In the genomic region with DNA sequence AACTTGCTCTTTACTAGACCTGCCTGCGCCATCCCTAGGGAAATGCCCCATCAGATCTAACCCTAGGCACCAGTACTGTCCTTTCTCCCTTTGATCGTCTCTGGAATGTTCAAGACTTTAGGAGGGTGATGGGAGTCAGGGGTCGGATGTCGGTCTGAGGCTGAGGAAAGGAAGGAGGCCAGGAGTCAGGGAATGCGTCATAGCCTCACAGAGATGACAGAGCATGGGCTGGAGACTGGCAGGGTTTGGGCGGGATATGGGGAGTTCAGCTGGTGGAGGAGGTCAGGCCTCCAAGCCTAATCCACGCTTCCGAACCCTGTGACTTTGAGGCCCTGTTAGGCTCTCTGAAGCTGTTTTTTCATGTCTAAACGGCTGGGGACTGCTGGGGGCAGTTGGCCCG, we compare ENCODE assay signal across 9 mouse cellular contexts. TPM values are rescaled to one million over a fixed set of nuclear protein-coding genes. Genes with fewer than 3 reads are reported as not detected.
DNase-seq lines count a peak whose midpoint lies in the region; ATAC-seq lines count a peak whose summit lies in the region.
"Had no signal": no experiment of that assay in that cellular context is flagged by ENCODE, and none has a peak within 500 bp of the region (broad histone marks: within the 10 kb centered on the region; RNA-seq: fewer than 3 reads in every experiment).

No protein-coding gene starts in this region.

- 7% methylated on average over 10 of the region's 10 CpGs for WGBS in midbrain, embryonic 10.5 days
- WGBS in midbrain, embryonic 11.5 days = 6% methylated on average over 10 of the region's 10 CpGs
- WGBS in limb, embryonic 10.5 days = 5% methylated on average over 10 of the region's 10 CpGs
- WGBS in stomach, embryonic 16.5 days = 13% methylated on average over 10 of the region's 10 CpGs

- H3K9me3 ChIP-seq in midbrain, embryonic 10.5 days (replicated peaks) = no peaks in the 10 kb centered on the region
- H3K9me3 ChIP-seq in midbrain, embryonic 11.5 days (ENCODE audit: control insufficient read depth, low read length) = no peaks in the 10 kb centered on the region
- H3K9me3 ChIP-seq in limb, embryonic 10.5 days (replicated peaks) = no peaks in the 10 kb centered on the region
- no peaks in the 10 kb centered on the region for H3K9me3 ChIP-seq in stomach, embryonic 16.5 days (replicated peaks; ENCODE audit: control insufficient read depth, low read length)

- ATAC-seq in cerebellum, adult (ENCODE audit: insufficient number of reproducible peaks, low FRiP score, low TSS enrichment) = no peak
- no peak for ATAC-seq in midbrain, embryonic 11.5 days (ENCODE audit: low FRiP score)
- ATAC-seq in stomach, embryonic 16.5 days (ENCODE audit: insufficient read depth, low FRiP score) = no peak

- H3K27me3 ChIP-seq in midbrain, embryonic 10.5 days (ENCODE audit: low read depth, poor library complexity, severe bottlenecking) = peaks cover 80% of the 10 kb centered on the region
- H3K27me3 ChIP-seq in midbrain, embryonic 11.5 days (ENCODE audit: control insufficient read depth, insufficient read depth, low read length) = peaks cover 38% of the 10 kb centered on the region
- peaks cover 62% of the 10 kb centered on the region for H3K27me3 ChIP-seq in limb, embryonic 10.5 days (ENCODE audit: low read depth, poor library complexity, severe bottlenecking)
- peaks cover 10% of the 10 kb centered on the region for H3K27me3 ChIP-seq in stomach, embryonic 16.5 days (ENCODE audit: control insufficient read depth, insufficient read depth, low read length)

- peak; percentile 41 for DNase-seq in cerebellum, adult 11-12 months
- no peak for DNase-seq in midbrain, embryonic 10.5 days (ENCODE audit: low spot score)
- no peak for DNase-seq in midbrain, embryonic 11.5 days (ENCODE audit: low spot score, missing footprints)
- DNase-seq in limb, embryonic 10.5 days (ENCODE audit: low spot score) = no peak
- no peak for DNase-seq in adrenal gland, postnatal 4 days (ENCODE audit: low spot score in 2 of 2)
- DNase-seq in urinary bladder, postnatal 4 days (ENCODE audit: low spot score in 2 of 2) = no peak

- H3K27ac ChIP-seq in midbrain, embryonic 10.5 days (replicated peaks) = no peak overlapping the region
- H3K27ac ChIP-seq in midbrain, embryonic 11.5 days (ENCODE audit: low read depth, low read length) = no peak overlapping the region
- H3K27ac ChIP-seq in limb, embryonic 10.5 days = no peak overlapping the region
- no peak overlapping the region for H3K27ac ChIP-seq in stomach, embryonic 16.5 days (ENCODE audit: low read length)

- H3K4me1 ChIP-seq in midbrain, embryonic 10.5 days = peaks cover 39% of the 10 kb centered on the region
- peaks cover 12% of the 10 kb centered on the region for H3K4me1 ChIP-seq in midbrain, embryonic 11.5 days (ENCODE audit: control insufficient read depth, insufficient read depth, low read length)
- H3K4me1 ChIP-seq in limb, embryonic 10.5 days = peaks cover 40% of the 10 kb centered on the region
- H3K4me1 ChIP-seq in stomach, embryonic 16.5 days (ENCODE audit: control insufficient read depth, insufficient read depth, low read length) = peaks cover 18% of the 10 kb centered on the region

- no peak overlapping the region for H3K9ac ChIP-seq in midbrain, embryonic 11.5 days (ENCODE audit: low read length)
- no peak overlapping the region for H3K9ac ChIP-seq in stomach, embryonic 16.5 days (ENCODE audit: low read length)

- no peaks in the 10 kb centered on the region for H3K36me3 ChIP-seq in midbrain, embryonic 10.5 days
- H3K36me3 ChIP-seq in midbrain, embryonic 11.5 days (ENCODE audit: control insufficient read depth, insufficient read depth, low read length) = no peaks in the 10 kb centered on the region
- H3K36me3 ChIP-seq in limb, embryonic 10.5 days = no peaks in the 10 kb centered on the region
- no peaks in the 10 kb centered on the region for H3K36me3 ChIP-seq in stomach, embryonic 16.5 days (ENCODE audit: control insufficient read depth, insufficient read depth, low read length)

- H3K4me3 ChIP-seq in midbrain, embryonic 10.5 days = peak overlapping the region; percentile 75
- no peak overlapping the region for H3K4me3 ChIP-seq in midbrain, embryonic 11.5 days (ENCODE audit: low read depth, low read length)
- H3K4me3 ChIP-seq in limb, embryonic 10.5 days = peak overlapping the region; percentile 81
- peak overlapping the region; percentile 64; the same call in 1 of the 2 replicates for H3K4me3 ChIP-seq in stomach, embryonic 16.5 days (replicated peaks; ENCODE audit: low read length)

- no peak overlapping the region for H3K4me2 ChIP-seq in midbrain, embryonic 11.5 days
- H3K4me2 ChIP-seq in stomach, embryonic 16.5 days (ENCODE audit: low read depth, low read length) = peak overlapping the region; percentile 88; the same call in 1 of the 2 replicates

RNA-seq across cellular contexts. Expression of a gene that starts 1.3 kb away (rescaled TPM):
- 0.17 and 0.35 TPM in 2 replicates for polyA plus RNA-seq in midbrain, embryonic 10.5 days (2016; fragmentation: Nextera tagmentation; extraction: Ambion mirVana)
- 0.10 and 0.55 TPM in 2 replicates for polyA plus RNA-seq in midbrain, embryonic 11.5 days (2014; fragmentation: Nextera tagmentation; extraction: Ambion mirVana)
- 0.51 and 0.72 TPM in 2 replicates for polyA plus RNA-seq in limb, embryonic 10.5 days (2016; fragmentation: Nextera tagmentation; extraction: Ambion mirVana)
- 0.12 TPM in 1 of 2 replicates, not detected in the other for polyA plus RNA-seq in stomach, embryonic 16.5 days (2015; fragmentation: Nextera tagmentation; extraction: Ambion mirVana)
- total RNA-seq in adrenal gland, postnatal 4 days (2021) = under 1 TPM in 1 of 2 experiments, not detected in 1; 0.31 TPM
- total RNA-seq: liver, adult 2 months had no signal
- polyA plus RNA-seq: liver, adult 2 months had no signal

RNA-seq across cellular contexts. Expression of a gene that starts 1.7 kb away (rescaled TPM):
- polyA plus RNA-seq in midbrain, embryonic 10.5 days (2016; fragmentation: Nextera tagmentation; extraction: Ambion mirVana) = 0.99 and 1.7 TPM in 2 replicates
- polyA plus RNA-seq in midbrain, embryonic 11.5 days (2014; fragmentation: Nextera tagmentation; extraction: Ambion mirVana) = 0.23 and 0.47 TPM in 2 replicates
- polyA plus RNA-seq in limb, embryonic 10.5 days (2016; fragmentation: Nextera tagmentation; extraction: Ambion mirVana) = 3.1 and 4.1 TPM in 2 replicates
- polyA plus RNA-seq in stomach, embryonic 16.5 days (2015; fragmentation: Nextera tagmentation; extraction: Ambion mirVana) = 9.2 and 9.5 TPM in 2 replicates
- total RNA-seq in adrenal gland, postnatal 4 days (2021) = 1 to 10 TPM; 2.3 to 5.2 TPM
- total RNA-seq: liver, adult 2 months had no signal
- polyA plus RNA-seq: liver, adult 2 months had no signal

RNA-seq across cellular contexts. Expression of a gene that starts 27.0 kb away (rescaled TPM):
- polyA plus RNA-seq in midbrain, embryonic 10.5 days (2016; fragmentation: Nextera tagmentation; extraction: Ambion mirVana) = 2.6 and 3.0 TPM in 2 replicates
- 1.3 and 2.0 TPM in 2 replicates for polyA plus RNA-seq in midbrain, embryonic 11.5 days (2014; fragmentation: Nextera tagmentation; extraction: Ambion mirVana)
- 0.84 and 1.7 TPM in 2 replicates for polyA plus RNA-seq in limb, embryonic 10.5 days (2016; fragmentation: Nextera tagmentation; extraction: Ambion mirVana)
- polyA plus RNA-seq in stomach, embryonic 16.5 days (2015; fragmentation: Nextera tagmentation; extraction: Ambion mirVana) = 17.1 and 21.0 TPM in 2 replicates
- 10 to 100 TPM; 24.8 to 25.2 TPM for total RNA-seq in adrenal gland, postnatal 4 days (2021)

RNA-seq across cellular contexts. Expression of a gene that starts 49.3 kb away (rescaled TPM):
- polyA plus RNA-seq in midbrain, embryonic 10.5 days (2016; fragmentation: Nextera tagmentation; extraction: Ambion mirVana) = 1.3 and 1.5 TPM in 2 replicates
- polyA plus RNA-seq in midbrain, embryonic 11.5 days (2014; fragmentation: Nextera tagmentation; extraction: Ambion mirVana) = 0.37 and 0.83 TPM in 2 replicates
- polyA plus RNA-seq in limb, embryonic 10.5 days (2016; fragmentation: Nextera tagmentation; extraction: Ambion mirVana) = 2.0 and 2.5 TPM in 2 replicates
- polyA plus RNA-seq in stomach, embryonic 16.5 days (2015; fragmentation: Nextera tagmentation; extraction: Ambion mirVana) = 52.0 and 76.1 TPM in 2 replicates
- 1 to 10 TPM; 1.5 to 2.4 TPM for total RNA-seq in adrenal gland, postnatal 4 days (2021)
